Mouse (Mus musculus) adrenal gland, adult (tissue): ENCODE results near the gene Bmf.

ENCODE experiments used
- DNase-seq, 2 experiments: peaks; one replicate each; pipeline ENCODE4 v3.0.0; 2022 to 2023; ENCODE audit warnings: low spot score in 1 of 2; ENCODE audit not compliant: inconsistent age in 2 of 2

Gene Bmf

DNA sequence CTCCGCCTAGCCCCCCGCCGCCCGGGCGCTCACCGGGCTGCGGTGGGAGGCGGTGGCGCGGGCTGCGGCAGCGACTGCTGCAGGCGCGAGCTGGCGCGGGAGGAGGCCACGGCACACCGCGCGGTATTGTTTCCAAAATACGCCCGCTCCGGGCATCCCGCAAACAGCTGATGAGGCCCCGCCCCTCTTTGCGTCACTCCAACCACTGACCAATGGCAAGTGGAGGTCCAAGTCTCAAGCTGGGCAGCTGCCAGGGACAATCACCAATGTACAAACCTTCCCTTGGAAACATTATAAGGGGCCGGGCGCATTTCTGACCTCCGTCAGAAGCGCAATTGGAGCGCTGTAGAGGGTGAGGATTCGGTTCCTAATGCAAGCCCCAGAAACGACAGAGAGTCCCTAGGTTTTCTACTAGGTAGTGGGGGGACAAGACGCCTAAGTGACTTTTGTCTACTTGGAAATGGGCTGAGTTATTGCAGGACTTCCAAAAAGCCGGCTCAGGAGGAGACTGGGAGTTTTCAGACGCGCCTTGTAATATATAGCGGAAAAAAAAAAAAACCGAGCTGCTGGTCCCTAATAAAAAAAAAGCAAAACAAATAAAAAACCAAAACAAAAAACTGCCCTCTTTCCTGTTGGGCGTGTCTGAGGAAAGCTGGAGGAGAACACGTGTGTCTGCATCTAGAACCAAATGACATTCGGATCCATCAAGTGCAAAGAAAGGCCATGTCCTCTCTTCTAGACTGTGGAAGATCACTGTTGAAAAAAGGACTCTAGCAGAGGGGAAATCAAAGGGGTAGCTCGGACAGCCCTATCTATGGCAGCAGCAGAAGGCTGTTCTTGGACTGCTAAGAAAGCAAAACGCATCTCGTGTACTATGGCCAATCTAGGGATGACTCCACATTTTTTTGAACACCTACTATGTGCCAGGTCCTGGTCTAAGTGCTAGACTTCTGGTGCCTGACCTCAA is at the start of gene Bmf:
Gene Bmf, minus strand, starts transcription at position 181 of the 967 bp plus-strand sequence.
- DNase-seq: peak; percentile 99 to 100

DNA sequence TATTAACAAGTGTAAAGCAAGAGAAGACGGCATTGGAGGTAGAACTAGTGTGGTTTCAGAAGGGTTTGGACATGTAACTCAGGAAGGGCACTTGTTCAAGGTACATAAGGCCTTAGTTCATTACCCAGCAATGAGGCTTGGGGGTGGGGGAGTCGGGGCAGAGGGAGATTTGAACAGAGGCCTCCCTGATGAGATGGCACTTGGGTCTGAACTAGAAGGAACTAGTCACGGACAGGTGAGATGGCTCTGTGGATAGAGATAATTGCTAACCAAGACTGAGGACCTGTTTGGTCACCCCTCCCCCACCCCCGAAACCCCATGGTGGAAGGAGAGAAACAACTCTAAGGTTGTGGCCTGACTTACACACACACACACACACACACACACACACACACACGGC is 49.6 kb upstream of the Bmf start:
- no peak for DNase-seq

DNA sequence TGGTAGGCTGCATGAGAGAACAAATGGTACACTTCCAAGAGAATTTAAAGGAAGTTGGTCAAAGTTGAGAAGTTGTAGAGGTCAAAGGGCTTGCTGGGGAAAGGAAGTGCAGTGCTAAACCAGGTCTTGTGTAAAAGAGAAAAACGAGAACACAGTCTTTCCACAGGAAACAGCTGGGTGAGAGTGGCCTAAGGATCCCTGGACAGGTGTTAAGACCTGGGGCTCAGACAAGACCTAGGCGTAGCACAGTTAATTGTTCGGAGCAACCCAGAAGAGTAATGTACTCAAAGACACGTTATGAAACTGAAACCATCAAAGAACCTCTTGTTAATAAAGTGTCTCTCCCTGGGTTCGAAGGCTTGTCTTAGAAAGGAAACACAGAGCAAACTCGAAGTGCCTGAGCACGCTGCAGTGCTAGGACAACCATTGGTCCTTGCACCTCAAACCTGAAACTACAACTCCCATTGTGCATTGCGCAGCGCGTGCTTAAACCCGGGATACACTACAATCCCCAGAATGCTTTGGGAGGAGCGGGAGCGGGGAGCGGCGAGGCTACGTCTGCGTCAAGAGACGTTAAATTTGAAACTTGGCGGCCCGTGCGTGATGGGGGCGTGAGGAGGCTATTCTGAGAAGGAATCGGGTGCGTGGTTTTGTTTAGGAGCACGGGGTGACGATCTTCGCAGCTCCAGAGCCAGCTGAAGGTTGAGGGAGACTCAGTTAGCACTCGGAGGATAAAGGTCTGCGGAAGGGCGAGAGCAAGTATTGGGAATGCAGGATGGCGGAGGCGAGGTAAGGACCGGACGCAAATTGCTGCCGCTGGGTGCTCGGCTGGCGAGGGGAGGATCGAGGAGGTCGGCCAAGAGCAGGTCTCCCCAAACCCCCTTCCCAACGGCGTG is 48.4 kb upstream of the Bmf start, which contains the start of gene Bub1b:
Gene Bub1b, plus strand, starts transcription at position 539 of the 896 bp plus-strand sequence.
- peak; percentile 90 to 95 for DNase-seq

DNA sequence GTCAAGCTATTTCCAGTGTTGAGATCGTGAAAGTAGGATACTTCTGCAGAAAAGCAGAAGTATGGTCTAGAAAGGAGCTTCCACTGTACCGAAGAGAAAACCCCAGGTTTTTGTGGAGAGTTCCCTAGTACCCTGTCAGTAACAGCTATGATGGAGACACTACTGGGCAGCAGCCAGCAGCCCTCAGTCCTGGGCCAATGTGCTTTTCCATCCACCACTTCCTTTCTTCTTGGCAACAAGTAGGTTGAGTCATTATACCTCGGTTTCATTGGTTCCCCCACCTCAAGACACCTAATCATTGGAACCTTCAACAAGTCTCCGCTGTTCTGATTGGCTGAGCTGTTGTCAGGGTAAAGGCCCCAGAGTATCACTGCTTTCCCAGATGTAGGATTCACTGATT is 41.6 kb upstream of the Bmf start:
- DNase-seq: no peak

DNA sequence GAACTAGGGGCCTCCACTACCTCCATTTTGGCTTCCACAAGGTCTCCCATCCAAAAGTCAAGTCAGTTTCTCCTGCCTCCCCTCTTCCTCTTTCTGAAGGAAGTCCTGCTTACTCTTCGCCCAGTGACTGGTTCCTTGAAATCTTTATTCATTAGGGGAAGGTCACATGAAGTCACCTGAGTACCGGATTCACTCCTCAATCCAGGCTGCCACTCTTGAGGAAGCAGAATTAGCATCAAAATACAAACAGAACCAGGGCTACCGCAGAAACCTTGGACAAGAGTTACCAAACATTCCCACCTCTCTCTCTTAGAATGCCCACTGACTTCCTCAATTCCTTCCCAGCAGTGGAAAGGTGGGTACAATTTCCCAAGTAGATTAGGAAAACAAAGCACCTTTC is 38.2 kb upstream of the Bmf start:
- no peak for DNase-seq

DNA sequence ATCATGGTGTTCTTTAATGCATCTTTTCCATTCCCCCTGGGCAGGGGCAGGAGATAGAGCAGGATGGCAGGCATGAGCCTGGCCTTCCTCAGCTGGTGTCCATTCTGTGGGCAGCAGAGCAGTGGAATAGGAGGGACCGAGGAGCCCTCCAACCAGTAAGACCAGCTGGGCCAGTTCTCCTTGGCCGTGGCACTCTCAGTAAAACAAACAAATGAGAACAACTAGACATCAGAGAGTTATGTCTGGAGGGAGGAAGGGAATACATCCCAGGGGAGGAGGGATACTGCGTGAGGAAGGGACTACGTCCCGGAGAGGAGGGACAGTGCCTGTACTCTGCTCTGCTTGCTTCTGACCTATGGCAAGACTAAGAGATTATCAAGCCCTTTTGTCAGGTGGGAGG is 36.5 kb upstream of the Bmf start:
- DNase-seq: no peak

DNA sequence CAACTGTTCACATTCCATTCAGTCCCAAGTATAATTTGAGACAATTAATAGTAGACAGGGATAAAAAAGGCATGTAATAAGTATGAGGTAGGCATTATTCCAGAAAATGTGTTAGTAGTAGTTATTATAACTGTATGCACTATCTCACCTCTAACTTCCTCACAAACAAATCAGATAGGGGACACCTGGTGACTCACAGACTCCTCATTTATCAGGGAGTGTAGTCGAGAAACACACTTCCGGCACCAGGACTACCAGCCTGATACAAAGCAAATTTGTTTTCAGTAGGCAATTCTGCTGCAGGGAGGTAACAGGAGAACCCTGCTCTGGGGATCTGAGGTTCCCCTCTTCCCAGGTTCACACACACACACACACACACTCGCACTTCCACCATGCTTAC is 23.6 kb upstream of the Bmf start:
- no peak for DNase-seq

DNA sequence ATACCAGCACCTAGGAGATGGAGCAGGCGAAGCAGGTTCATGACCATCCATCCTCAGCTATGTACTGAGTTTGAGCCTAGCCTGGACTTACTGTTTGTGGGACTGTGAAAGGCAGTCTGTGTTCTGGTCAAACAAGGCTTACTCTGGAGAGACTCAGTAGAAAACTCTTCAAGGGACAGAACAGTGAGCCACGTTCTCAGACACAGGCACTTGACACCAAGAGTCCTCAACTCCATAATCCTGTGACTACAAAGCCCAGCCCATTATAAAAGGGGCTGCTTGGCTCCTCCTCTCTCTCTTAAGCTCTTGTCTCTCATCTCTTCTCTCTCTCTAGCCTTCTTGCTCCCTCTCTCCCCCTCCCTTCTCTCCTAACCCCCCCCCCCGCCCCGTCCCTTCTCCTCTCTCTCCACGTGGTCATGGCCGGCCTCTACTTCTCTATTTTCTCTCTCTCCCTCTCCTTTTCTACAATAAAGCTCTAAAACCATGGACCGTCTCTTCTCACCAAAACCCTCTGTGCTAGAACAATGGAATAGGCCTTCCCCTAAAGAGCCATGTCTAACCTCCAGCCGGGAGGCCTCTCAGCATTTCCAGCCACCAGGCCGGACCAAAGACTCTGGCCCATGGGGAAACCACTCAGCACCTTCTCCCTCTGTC is 22.8 kb upstream of the Bmf start:
- no peak for DNase-seq

DNA sequence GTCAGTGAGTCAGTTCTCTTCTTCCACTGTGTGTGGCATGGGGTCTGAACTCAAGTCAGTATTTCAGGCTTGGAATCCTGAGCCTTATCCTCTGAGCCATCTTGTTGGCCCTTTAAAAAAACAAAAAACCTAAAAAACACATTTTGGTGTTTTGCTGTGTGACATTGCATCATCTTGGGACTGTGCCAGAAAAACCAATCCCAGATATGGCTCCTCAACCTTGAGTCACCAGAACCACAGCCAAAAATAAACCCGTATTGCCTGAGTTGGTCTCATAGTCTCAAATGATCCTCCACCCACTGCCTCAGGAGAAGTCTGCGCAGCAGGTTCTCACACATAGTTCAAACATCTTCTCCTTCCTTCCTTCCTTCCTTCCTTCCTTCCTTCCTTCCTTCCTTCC is 21.5 kb upstream of the Bmf start:
- DNase-seq: peak; percentile 44 to 82

DNA sequence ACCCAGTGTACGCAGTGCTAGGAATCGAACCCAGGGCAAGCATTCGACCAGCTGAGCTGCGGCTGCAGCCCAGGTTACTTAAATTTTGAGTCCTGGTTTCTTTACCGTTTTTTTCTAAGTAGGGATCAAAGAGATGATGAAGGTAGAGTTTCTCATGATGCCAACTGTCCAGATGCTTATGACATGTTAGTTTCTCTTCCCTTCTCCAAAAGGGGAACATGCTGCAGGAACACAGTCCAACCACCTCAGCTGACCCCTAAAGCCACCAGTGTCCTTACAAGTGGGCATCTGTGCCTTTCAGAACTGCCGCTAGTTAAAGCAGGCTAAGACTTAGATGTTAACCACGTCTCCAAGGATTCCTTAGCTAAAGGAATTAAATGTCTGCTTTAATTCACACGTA is 17.7 kb upstream of the Bmf start:
- no peak for DNase-seq

DNA sequence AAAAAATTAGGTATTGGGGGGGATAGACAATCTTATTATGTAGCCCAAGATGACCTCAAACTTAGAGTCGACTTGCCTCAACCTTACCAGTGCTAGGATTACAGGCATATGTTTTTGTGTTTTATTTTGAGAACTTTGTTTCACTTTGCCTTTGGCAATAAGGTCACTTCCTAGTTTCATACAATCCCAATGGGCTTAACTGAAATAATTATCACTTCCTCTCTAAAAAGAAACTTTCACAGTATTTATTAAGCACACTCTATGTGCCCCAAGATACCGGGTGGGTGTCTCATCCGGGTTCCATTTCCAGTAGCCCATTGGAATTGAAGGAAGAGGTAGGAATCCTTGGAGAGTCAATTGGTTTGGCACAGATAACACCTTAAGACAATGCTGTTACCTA is 12.9 kb upstream of the Bmf start:
- DNase-seq: no peak

DNA sequence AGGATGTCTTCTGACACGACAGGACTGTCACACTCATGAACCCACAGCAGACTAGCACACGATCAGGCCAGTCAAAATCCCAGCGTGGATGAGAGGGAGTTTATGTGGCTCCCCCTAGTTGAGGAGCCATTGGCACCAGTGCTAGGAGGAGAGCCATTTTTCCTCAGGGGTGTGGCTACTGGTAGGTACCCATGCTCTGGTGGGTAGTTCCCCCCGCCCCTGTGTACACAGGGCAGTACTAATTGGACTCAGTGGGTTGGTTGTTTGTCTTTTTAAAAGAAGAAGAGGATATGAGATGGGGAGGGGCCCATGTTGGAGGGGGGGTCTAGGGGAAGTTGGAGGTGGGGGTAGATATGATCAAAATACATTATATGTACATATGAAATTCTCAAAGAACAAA is 12.5 kb upstream of the Bmf start:
- no peak for DNase-seq

DNA sequence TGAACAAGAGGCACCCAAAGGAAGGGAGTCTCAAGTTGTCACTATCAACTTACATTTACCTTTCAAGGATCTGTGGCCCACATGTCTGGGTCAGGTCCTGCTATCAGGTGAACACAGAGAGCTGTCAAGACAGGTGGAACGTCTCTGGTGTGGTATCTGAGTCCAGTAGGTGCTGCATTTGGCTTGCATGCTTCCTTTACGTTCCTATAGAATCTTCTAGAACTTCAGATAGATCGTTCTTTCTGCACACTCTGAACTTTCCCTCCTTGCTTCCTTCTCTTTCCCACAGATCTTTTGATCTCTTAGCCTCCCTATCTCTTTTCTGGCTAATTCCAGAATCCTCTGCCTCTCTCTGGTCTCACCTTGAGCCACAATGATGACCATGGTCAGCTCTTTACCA is 8.9 kb upstream of the Bmf start:
- no peak for DNase-seq

DNA sequence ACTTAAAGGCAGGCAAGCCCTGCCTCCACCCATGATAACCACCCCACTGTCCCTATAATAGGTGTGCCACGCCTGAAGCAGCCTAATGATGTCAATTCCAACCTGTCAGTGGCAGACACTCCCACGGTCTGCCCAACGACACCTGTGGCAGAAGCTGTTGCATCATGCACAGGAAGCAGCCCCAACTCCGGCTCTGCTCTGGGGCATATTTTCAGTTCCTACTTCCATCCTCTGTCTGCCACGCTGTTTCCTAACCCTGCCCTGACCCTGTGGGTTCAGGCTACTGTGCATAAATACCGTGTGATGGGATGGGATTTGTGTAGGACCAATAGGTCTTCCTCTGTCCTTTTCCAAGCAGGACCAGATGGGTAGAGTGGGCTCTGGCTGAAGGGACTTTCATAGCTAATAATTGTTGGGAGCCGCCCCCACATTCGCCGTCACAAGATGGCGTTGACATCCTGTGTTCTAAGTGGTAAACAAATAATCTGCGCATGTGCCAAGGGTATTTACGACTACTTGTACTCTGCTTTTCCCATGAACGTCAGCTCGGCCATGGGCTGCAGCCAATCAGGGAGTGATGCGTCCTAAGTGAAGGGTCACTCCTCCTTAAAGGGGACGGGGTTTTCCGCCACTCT is 5.0 kb upstream of the Bmf start:
- peak; percentile 64 to 83 for DNase-seq

DNA sequence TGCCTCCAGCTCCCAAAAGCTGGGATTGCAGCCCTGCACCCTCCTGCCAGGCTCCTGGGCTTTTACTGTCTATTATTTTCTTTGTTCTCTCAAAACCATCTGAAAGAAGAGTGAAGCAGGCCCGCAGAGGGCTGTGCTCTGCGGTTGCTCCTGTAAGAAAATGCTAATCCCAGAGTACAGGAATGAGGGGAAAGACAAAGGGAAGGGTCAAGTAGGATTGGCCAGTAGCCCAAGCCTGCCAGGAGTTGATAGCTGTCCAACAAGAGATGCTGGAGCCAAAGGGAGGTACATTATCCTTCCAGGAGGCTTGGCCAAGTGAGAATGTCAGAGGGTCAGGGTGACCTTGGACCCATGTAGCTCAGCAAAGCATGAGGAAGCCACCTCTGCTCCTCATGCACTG is 2.1 kb upstream of the Bmf start:
- DNase-seq: peak in 1 of 2 experiments; percentile 61

DNA sequence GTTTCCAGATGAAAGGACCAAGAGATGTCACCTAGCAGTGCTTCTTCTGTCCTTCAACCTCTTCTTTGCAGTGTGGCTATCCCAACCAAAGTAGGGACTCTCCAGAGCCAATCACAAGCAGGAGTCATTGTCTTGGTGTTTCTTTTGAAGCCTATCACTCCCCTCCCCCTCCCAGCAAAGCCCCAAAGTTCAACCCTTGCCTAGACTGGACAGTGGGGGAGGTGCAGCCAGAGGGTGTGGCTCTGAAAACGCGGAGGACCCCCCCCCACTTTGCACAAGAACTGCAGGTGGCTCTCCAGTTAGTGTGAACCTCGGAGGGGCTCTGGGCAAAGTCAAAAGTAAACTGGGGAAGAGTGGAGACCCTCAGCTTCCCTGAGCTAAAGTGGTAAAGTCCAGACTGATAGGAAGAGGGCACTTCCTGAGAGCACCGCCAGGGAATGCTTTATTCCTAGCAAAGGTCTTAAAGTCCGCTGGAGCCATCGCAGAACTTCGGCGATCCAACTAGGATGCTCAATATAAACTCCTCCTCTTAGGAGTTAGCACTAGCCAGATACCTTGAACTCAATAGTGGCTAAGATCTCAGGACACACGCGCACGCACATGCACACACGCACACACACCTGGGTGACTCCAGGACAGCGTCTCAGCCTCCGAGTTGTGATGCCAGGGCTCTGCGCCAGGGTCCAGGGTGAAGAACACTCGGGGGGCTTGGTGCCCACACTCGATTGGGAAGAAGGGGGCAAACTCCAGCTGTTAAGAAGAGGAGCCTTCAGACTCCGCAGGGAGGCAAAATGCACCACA is 866 bp downstream of the Bmf start:
- peak; percentile 54 to 63 for DNase-seq

DNA sequence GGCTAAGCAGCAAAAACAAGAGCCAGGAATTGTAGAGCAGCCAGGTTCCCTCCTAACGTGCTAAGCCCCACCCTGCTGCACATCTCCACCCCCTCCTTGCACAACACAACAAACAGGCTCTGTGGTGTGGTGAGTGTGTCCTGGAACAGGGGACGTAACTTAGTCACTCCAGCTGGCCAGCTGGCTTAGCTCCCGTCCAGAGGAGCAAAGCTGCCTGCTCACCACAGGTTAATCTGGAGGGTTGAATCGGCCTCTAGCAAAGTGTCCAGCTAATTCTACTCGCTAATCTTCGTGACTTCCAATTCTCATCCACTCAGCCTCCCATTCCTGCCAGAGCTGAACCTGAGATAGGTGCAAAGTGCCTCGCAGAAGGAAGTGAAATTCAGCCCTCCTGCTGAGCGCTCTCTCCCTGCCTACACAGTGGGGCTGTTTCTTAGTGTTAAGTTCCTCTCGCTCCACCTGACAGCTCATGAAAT is 1.9 kb downstream of the Bmf start:
- DNase-seq: peak; percentile 79 to 87

DNA sequence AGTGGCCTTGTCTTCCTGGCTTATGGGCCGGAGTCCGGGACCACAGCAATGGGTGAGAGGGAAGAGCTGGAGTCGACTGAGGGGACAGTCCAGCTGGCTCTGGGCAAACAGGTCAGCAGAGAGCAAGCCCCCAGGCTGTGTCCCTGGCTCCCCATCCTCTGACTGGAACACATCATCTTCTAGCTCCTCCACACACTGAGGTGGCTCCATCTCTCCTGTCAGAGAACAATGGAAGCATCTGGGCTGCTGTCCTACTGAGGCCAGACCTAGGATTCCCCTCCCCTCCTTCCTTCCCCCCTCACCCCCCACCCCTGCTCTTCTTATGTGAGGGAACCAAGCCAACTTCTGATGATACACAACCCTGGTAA is 2.7 kb downstream of the Bmf start:
- peak; percentile 42 to 56 for DNase-seq

DNA sequence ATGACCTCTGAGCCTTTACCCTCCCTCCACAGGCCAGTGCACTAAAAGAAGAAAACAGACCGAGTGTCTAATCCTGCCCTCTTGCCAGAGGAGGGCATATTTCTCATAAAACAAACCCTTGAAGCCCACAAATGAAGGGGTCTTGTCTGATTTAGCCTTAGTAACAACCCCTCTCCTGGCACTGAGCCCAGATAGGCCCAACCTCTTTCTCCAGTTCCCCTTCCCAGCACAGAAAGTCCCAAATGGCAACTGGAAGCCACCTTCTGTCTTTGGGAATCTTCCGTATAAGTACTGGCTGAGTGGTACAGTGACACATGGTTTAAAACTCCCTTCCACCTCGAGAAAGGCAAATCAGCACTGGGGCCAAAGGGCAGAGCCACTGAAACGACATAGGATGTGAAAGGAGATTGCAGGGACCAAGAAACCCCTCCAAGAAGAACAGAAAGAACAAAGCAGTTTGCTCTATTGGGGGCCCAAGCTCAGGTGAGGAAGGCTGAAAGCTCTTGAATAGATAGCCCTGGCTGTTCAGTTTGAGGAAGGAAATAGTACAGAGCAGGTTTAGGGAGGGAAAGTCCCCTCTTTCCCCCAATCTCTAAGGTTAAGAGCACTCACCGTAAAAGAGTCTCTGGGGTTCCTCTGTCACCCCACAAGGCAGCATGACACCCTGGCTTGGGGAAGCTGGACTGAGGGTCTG is 3.2 kb downstream of the Bmf start:
- DNase-seq: no peak
